Mouse (Mus musculus) liver, embryonic 14.5 days (tissue): Measurements from ENCODE around the gene Klhl2. TPM values are rescaled to one million over a fixed set of nuclear protein-coding genes. Genes with fewer than 3 reads are reported as not detected.

Source experiments
- ATAC-seq: fragments of 200-750 bp; cut with Nextera tagmentation; 2 replicates; pipeline ENCODE4 v1.8.0; 2017; ENCODE audit warnings: moderate number of reproducible peaks, mild to moderate bottlenecking, moderate library complexity; ENCODE audit not compliant: insufficient read depth
- DNase-seq, 3 experiments: peaks; one replicate each; pipeline ENCODE4 v3.0.0-alpha.2; 2012 to 2013; ENCODE audit warnings: low read depth in 3 of 3, low spot score in 3 of 3
- H3K27ac ChIP-seq: fragments of 300-500 bp; sonication (generic); 2 replicates; pipeline ENCODE4 v1.5.1; 2014; ENCODE audit warnings: moderate library complexity, mild to moderate bottlenecking, control low read depth, inconsistent platforms
- H3K27me3 ChIP-seq: fragments of 300-500 bp; sonication (generic); 2 replicates; pipeline ENCODE4 v1.6.1; 2014; ENCODE audit warnings: mild to moderate bottlenecking, low read length, moderate library complexity; ENCODE audit not compliant: control insufficient read depth, insufficient read depth
- H3K36me3 ChIP-seq: fragments of 300-500 bp; sonication (generic); replicated peaks from 2 replicates; pipeline ENCODE4 v1.6.1; 2014; ENCODE audit warnings: low read depth; ENCODE audit not compliant: control insufficient read depth, insufficient read depth
- H3K4me1 ChIP-seq, 2 experiments: fragments of 200-500 bp in 1 of 2; fragments of 300-500 bp in 1 of 2; sonication (generic) in 1 of 2; replicated peaks; 2 replicates each; pipeline ENCODE4 v1.6.1; 2012 to 2014; ENCODE audit warnings: antibody characterized with exemption in 1 of 2, inconsistent platforms in 1 of 2, low read length in 1 of 2; ENCODE audit not compliant: control insufficient read depth in 2 of 2, insufficient read depth in 2 of 2
- H3K4me2 ChIP-seq: fragments of 300-500 bp; sonication (generic); 2 replicates; pipeline ENCODE4 v1.6.1; 2014; ENCODE audit warnings: low read depth, mild to moderate bottlenecking, control low read depth, moderate library complexity
- H3K4me3 ChIP-seq, 2 experiments: fragments of 200-500 bp in 1 of 2; fragments of 300-500 bp in 1 of 2; sonication (generic) in 1 of 2; 2 replicates each; pipeline ENCODE4 v1.5.1; 2012 to 2014; ENCODE audit warnings: low read depth in 2 of 2, low read length in 2 of 2, mild to moderate bottlenecking in 2 of 2, control low read depth in 1 of 2, inconsistent platforms in 1 of 2, moderate library complexity in 1 of 2; ENCODE audit not compliant: insufficient read depth in 1 of 2
- H3K9ac ChIP-seq: fragments of 300-500 bp; sonication (generic); replicated peaks from 2 replicates; pipeline ENCODE4 v1.6.1; 2014; ENCODE audit warnings: mild to moderate bottlenecking, control low read depth, moderate library complexity
- H3K9me3 ChIP-seq: fragments of 300-500 bp; sonication (generic); 2 replicates; pipeline ENCODE4 v1.6.1; 2016; ENCODE audit warnings: low read length, mixed read lengths; ENCODE audit not compliant: control insufficient read depth
- CTCF ChIP-seq: IDR thresholded peaks from 2 replicates; pipeline ENCODE4 v1.5.1; 2016; ENCODE audit warnings: antibody characterized with exemption, low read depth, control low read depth
- EP300 ChIP-seq: IDR thresholded peaks from 2 replicates; pipeline ENCODE4 v1.6.1; 2016; ENCODE audit warnings: antibody characterized with exemption, low read depth
- WGBS: fragments of 180-500 bp; shearing (Covaris S2); extraction: QIAGEN DNeasy Blood & Tissue Kit; methylation state at CpG from one replicate; pipeline ENCODE4 v1.1.7; 2014; ENCODE audit not compliant: insufficient replicate concordance; 5-methylcytosine and 5-hydroxymethylcytosine counted together
- polyA plus RNA-seq, 2 experiments: library from polyadenylated mRNA; depleted of rRNA in 1 of 2; stranded (reverse) in 1 of 2; unstranded in 1 of 2; fragments of >200 nt; fragmentation: Nextera tagmentation in 1 of 2; extraction: Ambion mirVana in 1 of 2; gene quantifications; 2 replicates each; pipeline versions ENCODE4 v1.2.1 to v1.2.3; 2012 to 2014

Gene Klhl2
- polyA plus RNA-seq, 2 experiments, result 2.7 to 3.4 TPM

DNA sequence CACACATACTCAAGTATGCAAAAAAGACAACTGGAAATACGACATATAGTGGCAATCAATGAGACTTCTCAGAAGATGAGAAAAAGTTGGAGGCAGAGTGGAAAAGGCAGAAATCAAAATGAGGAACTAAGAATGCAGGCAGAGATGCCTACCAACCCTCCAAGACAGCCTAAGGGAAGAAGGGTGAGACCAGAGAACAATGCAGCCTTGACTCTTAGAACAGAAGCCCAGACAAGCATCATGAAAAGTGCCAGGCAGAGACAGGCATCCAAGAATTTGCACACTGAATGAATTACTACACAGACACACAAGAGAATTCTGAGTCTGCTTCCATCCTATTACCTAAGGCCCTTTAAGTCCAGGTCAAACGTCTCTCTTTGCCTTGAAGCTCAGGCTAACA, 2.6 kb downstream of the Klhl2 start:
- 41% methylated on average over 2 of the region's 2 CpGs for WGBS
- Histone ChIP-seq H3K27me3 (peaks cover 15% of the 10 kb centered on the region), H3K27ac (no peak overlapping the region), H3K9ac (no peak overlapping the region), H3K36me3 (no peaks in the 10 kb centered on the region), H3K4me3 (no peak overlapping the region), H3K4me1 (peaks cover 0 to 15% of the 10 kb centered on the region in 2 experiments; a peak in 2 of 4 replicates), H3K4me2 (no peak overlapping the region), H3K9me3 (no peaks in the 10 kb centered on the region)
- ATAC-seq (no peak), DNase-seq (no peak)
- TF ChIP-seq EP300 (no peak), CTCF (no peak)

DNA sequence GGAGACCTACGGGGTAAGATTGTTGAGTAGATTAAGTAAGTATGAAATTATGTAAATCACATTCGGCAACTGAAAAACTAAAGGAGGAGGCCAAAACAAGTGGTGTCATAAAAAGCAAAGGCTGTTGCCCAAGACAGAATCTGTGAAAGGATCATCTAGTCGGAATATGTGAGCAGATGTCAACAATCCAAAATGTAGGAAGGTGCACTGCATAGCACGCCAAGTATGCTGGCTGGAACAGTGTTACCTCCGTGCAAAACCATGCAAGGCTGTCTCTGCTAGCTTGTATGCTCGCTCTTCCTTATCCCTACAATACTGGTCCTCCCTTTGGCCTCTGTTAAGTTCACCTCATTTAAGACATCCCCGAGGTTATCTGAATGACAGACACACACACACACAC, 4.5 kb downstream of the Klhl2 start:
- TF ChIP-seq EP300, result no peak
- TF ChIP-seq CTCF, result no peak
- no peak for ATAC-seq
- Histone ChIP-seq H3K27ac (no peak overlapping the region), H3K4me2 (no peak overlapping the region), H3K9me3 (no peaks in the 10 kb centered on the region), H3K9ac (no peak overlapping the region), H3K36me3 (no peaks in the 10 kb centered on the region), H3K27me3 (peaks cover 10% of the 10 kb centered on the region), H3K4me3 (no peak overlapping the region), H3K4me1 (peaks cover 0 to 12% of the 10 kb centered on the region in 2 experiments; a peak in 2 of 4 replicates)
- DNase-seq, result no peak
- 56% methylated on average over 7 of the region's 7 CpGs for WGBS

DNA sequence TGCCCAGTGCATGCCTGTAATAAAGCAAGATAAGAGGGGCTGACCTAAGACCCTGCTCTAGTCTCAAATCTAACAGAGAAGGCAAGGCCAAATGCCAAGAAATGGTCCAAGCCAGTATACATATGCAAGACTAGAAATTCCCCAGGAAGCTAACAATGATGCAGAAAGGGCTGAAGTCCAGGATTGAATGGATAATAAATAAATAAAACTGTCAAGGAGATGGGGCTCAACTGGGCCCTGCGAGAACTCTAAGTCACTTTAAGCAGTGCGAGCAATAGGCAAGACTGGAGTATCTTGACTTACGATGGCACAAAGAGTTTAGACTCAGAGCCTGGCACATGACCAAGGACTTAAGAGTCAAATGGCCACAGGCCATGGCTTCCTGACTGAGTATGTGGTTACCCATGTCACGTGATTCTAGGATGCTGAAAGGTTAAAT, 5.8 kb downstream of the Klhl2 start:
- no peaks in the 10 kb centered on the region for H3K9me3 ChIP-seq
- peaks cover 0 to 11% of the 10 kb centered on the region in 2 experiments; a peak in 2 of 4 replicates for H3K4me1 ChIP-seq
- DNase-seq (no peak), ATAC-seq (no peak)
- H3K36me3 ChIP-seq, result no peaks in the 10 kb centered on the region
- no peak overlapping the region for H3K9ac ChIP-seq
- no peak overlapping the region for H3K27ac ChIP-seq
- H3K4me3 ChIP-seq, result no peak overlapping the region
- TF ChIP-seq EP300 (no peak), CTCF (no peak)
- H3K27me3 ChIP-seq, result peaks cover 3% of the 10 kb centered on the region; the same call in 1 of the 2 replicates
- WGBS, result 70% methylated on average over 4 of the region's 4 CpGs
- H3K4me2 ChIP-seq, result no peak overlapping the region

GRCm38 (mm10) chr8:64843168-64843567, 6.6 kb downstream of the Klhl2 start:
- WGBS, result 77% methylated on average over 3 of the region's 3 CpGs
- Histone ChIP-seq H3K36me3 (no peaks in the 10 kb centered on the region), H3K4me3 (no peak overlapping the region), H3K4me1 (peaks cover 0 to 8% of the 10 kb centered on the region in 2 experiments; a peak in 2 of 4 replicates), H3K9ac (no peak overlapping the region), H3K27me3 (no peaks in the 10 kb centered on the region), H3K27ac (no peak overlapping the region), H3K9me3 (no peaks in the 10 kb centered on the region), H3K4me2 (no peak overlapping the region)
- no peak for DNase-seq
- ATAC-seq, result no peak
- TF ChIP-seq CTCF, result no peak
- TF ChIP-seq EP300, result no peak

GRCm38 (mm10) chr8:64841747-64842406, 7.9 kb downstream of the Klhl2 start:
- H3K36me3 ChIP-seq, result no peaks in the 10 kb centered on the region
- ATAC-seq, result no peak
- H3K4me1 ChIP-seq, result peaks cover 0 to 2% of the 10 kb centered on the region in 2 experiments; a peak in 1 of 4 replicates
- no peaks in the 10 kb centered on the region for H3K27me3 ChIP-seq
- H3K27ac ChIP-seq, result no peak overlapping the region
- no peaks in the 10 kb centered on the region for H3K9me3 ChIP-seq
- H3K4me2 ChIP-seq, result no peak overlapping the region
- WGBS, result 68% methylated on average over 13 of the region's 13 CpGs
- TF ChIP-seq EP300 (no peak), CTCF (no peak)
- no peak overlapping the region for H3K9ac ChIP-seq
- no peak overlapping the region for H3K4me3 ChIP-seq
- DNase-seq, result no peak
